Mouse (Mus musculus): ENCODE data around the gene Tceal6. TPM values are rescaled to one million over a fixed set of nuclear protein-coding genes. Genes with fewer than 3 reads are reported as not detected.
"Not testable (repeated sequence)": the region's sequence is repeated elsewhere in the genome, so short reads cannot be mapped to it uniquely, and the experiment has no call there.

Tceal6 gene
- polyA plus RNA-seq (2014; fragmentation: Nextera tagmentation; extraction: Ambion mirVana), result 0.90 and 1.4 TPM in 2 replicates

- Histone ChIP-seq H3K4me1 (ENCODE audit: control insufficient read depth, insufficient read depth, low read length) (no peaks in the 10 kb centered on the region), H3K4me3 (ENCODE audit: low read depth, low read length) (peak within 1 kb of the TSS; percentile 34), H3K27ac (ENCODE audit: low read depth, low read length) (no peak within 1 kb of the TSS), H3K36me3 (ENCODE audit: control insufficient read depth, insufficient read depth, low read length) (no peaks in the 10 kb centered on the region), H3K9ac (ENCODE audit: low read length) (peak within 1 kb of the TSS; percentile 30; the same call in 1 of the 2 replicates), H3K9me3 (ENCODE audit: control insufficient read depth, low read length) (no peaks in the 10 kb centered on the region), H3K27me3 (ENCODE audit: control insufficient read depth, insufficient read depth, low read length) (no peaks in the 10 kb centered on the region), H3K4me2 (peak within 1 kb of the TSS; percentile 58)
- WGBS, result 29% methylated on average over 9 of the region's 13 CpGs
- no peak for DNase-seq (ENCODE audit: low spot score, missing footprints)
- peak; percentile 87 for ATAC-seq (ENCODE audit: low FRiP score)
Observed at GRCm38 (mm10) chrX:135210436-135211221, at the start of gene Tceal6. Gene Tceal6 (minus strand): TSS chrX:135210687.

GRCm38 (mm10) chrX:135209773-135210435 lies 583 bp downstream of the Tceal6 start:
- peak overlapping the region; percentile 34 for H3K4me3 ChIP-seq (ENCODE audit: low read depth, low read length)
- not testable (repeated sequence) for H3K4me1 ChIP-seq (ENCODE audit: control insufficient read depth, insufficient read depth, low read length); H3K27ac ChIP-seq (ENCODE audit: low read depth, low read length); H3K9me3 ChIP-seq (ENCODE audit: control insufficient read depth, low read length); H3K36me3 ChIP-seq (ENCODE audit: control insufficient read depth, insufficient read depth, low read length); H3K27me3 ChIP-seq (ENCODE audit: control insufficient read depth, insufficient read depth, low read length)
- 33% methylated on average over 20 of the region's 21 CpGs for WGBS
- peak overlapping the region; percentile 30; the same call in 1 of the 2 replicates for H3K9ac ChIP-seq (ENCODE audit: low read length)
- DNase-seq (ENCODE audit: low spot score, missing footprints) (peak; percentile 85), ATAC-seq (ENCODE audit: low FRiP score) (peak; percentile 71)
- peak overlapping the region; percentile 58 for H3K4me2 ChIP-seq

- not testable (repeated sequence) for DNase-seq (ENCODE audit: low spot score, missing footprints)
- no CpG with 5 or more reads among the region's 6 CpGs for WGBS
Observed at GRCm38 (mm10) chrX:135189924-135190323, 20.6 kb downstream of the Tceal6 start.

GRCm38 (mm10) chrX:135188661-135189060 lies 21.8 kb downstream of the Tceal6 start:
- not testable (repeated sequence) for H3K9ac ChIP-seq (ENCODE audit: low read length)

More at GRCm38 (mm10) chrX:135189924-135190323, 20.6 kb downstream of the Tceal6 start:
- not testable (repeated sequence) for H3K4me1 ChIP-seq (ENCODE audit: control insufficient read depth, insufficient read depth, low read length); H3K27ac ChIP-seq (ENCODE audit: low read depth, low read length); H3K9me3 ChIP-seq (ENCODE audit: control insufficient read depth, low read length); H3K4me2 ChIP-seq; H3K36me3 ChIP-seq (ENCODE audit: control insufficient read depth, insufficient read depth, low read length); H3K27me3 ChIP-seq (ENCODE audit: control insufficient read depth, insufficient read depth, low read length); ATAC-seq (ENCODE audit: low FRiP score); H3K4me3 ChIP-seq (ENCODE audit: low read depth, low read length); H3K9ac ChIP-seq (ENCODE audit: low read length)

GRCm38 (mm10) chrX:135177532-135177931 lies 33.0 kb downstream of the Tceal6 start, which contains the start of gene Gm15023:
Gene Gm15023 (minus strand): TSS chrX:135177632.
- not testable (repeated sequence) for H3K4me3 ChIP-seq (ENCODE audit: low read depth, low read length); H3K4me1 ChIP-seq (ENCODE audit: control insufficient read depth, insufficient read depth, low read length); ATAC-seq (ENCODE audit: low FRiP score); H3K9ac ChIP-seq (ENCODE audit: low read length); DNase-seq (ENCODE audit: low spot score, missing footprints); H3K27ac ChIP-seq (ENCODE audit: low read depth, low read length); H3K27me3 ChIP-seq (ENCODE audit: control insufficient read depth, insufficient read depth, low read length); H3K4me2 ChIP-seq; H3K36me3 ChIP-seq (ENCODE audit: control insufficient read depth, insufficient read depth, low read length); H3K9me3 ChIP-seq (ENCODE audit: control insufficient read depth, low read length)
- WGBS, result 100% methylated on average over 4 of the region's 14 CpGs

More at GRCm38 (mm10) chrX:135188661-135189060, 21.8 kb downstream of the Tceal6 start:
- no CpG with 5 or more reads among the region's 3 CpGs for WGBS
- H3K27me3 ChIP-seq (ENCODE audit: control insufficient read depth, insufficient read depth, low read length); H3K36me3 ChIP-seq (ENCODE audit: control insufficient read depth, insufficient read depth, low read length); H3K9me3 ChIP-seq (ENCODE audit: control insufficient read depth, low read length); DNase-seq (ENCODE audit: low spot score, missing footprints); H3K4me2 ChIP-seq; H3K27ac ChIP-seq (ENCODE audit: low read depth, low read length); H3K4me1 ChIP-seq (ENCODE audit: control insufficient read depth, insufficient read depth, low read length); ATAC-seq (ENCODE audit: low FRiP score); H3K4me3 ChIP-seq (ENCODE audit: low read depth, low read length): not testable (repeated sequence)

Other genes starting within 250 kb of the Tceal6 start
- 0.45 and 0.80 TPM in 2 replicates for gene Nxf2, start 245.9 kb downstream of the Tceal6 start, polyA plus RNA-seq (2014; fragmentation: Nextera tagmentation; extraction: Ambion mirVana)
- gene Zmat1, start 201.5 kb downstream of the Tceal6 start, polyA plus RNA-seq (2014; fragmentation: Nextera tagmentation; extraction: Ambion mirVana), result 5.3 and 6.7 TPM in 2 replicates
- gene Gm15023, start 33.1 kb downstream of the Tceal6 start, polyA plus RNA-seq (2014; fragmentation: Nextera tagmentation; extraction: Ambion mirVana), result not detected in 2 replicates
- gene Pramel3, start 91.6 kb upstream of the Tceal6 start, polyA plus RNA-seq (2014; fragmentation: Nextera tagmentation; extraction: Ambion mirVana), result not detected in 2 replicates
- gene Gm5128, start 162.6 kb upstream of the Tceal6 start, polyA plus RNA-seq (2014; fragmentation: Nextera tagmentation; extraction: Ambion mirVana), result not detected in 2 replicates
- gene Gm7903, start 223.1 kb upstream of the Tceal6 start, polyA plus RNA-seq (2014; fragmentation: Nextera tagmentation; extraction: Ambion mirVana), result not detected in 2 replicates

Measured in midbrain, embryonic 11.5 days (tissue).